11 mouse cellular contexts compared by ENCODE assay signal in genomic region chr15:25430167-25430566, GRCm38 (mm10).
"Had no signal": no experiment of that assay in that cellular context is flagged by ENCODE, and none has a peak within 500 bp of the region (broad histone marks: within the 10 kb centered on the region; RNA-seq: fewer than 3 reads in every experiment).

No protein-coding gene starts in this region.

- DNase-seq: gastrocnemius, postnatal 14 days; gastrocnemius, postnatal 36 days; heart, adult 18-20 months; heart, postnatal 14 days; heart, postnatal 36 days; kidney, adult 18-20 months; kidney, adult 8-10 months; kidney, postnatal 10 days; kidney, postnatal 25 days; kidney, postnatal 4 days; left cerebral cortex, postnatal 4 days had no signal
